Mouse (Mus musculus): Measurements from ENCODE around the gene Tspear. TPM values are rescaled to one million over a fixed set of nuclear protein-coding genes. Genes with fewer than 3 reads are reported as not detected.

Tspear gene
- 0.16 TPM in 1 of 2 replicates, not detected in the other for polyA plus RNA-seq (2014; fragmentation: Nextera tagmentation; extraction: Ambion mirVana)

DNA sequence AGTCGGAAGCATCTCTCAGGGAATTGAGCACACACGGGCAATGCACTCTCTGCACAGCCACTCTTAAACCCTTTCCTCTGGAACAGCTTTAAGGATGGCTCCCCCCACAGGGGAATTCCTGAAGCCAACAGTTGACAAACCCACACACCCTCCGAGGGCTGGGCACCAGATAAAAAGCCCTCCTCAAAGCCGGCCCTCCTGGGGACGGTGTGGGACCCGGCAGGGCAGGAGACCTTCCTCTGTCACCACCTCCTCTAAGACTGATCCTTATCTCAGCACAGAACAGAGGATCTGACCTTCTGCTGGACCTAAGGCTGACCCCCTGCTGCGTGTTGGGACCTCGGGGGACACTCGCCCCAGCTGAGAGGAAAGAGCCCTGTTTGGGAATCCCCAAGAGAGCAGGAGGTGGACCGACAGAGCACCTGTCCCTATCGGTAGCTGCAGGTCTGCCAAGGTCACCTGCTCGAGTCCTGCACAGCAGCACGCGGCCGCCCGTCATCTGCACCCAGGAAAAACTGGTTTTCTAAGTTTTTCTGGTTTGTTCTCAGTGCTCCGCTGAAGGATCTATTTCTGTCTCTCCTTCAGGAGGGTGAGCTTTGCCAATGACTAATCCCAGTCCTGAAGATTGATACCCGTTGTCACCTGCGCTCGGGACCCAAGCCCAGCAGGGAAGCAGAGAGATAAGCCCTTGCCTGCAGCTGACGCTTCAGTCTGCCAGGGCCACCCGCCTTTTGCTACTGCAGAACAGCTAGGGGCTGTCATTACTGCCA, at the start of gene Tspear:
Tspear (plus strand) TSS at position 675 of the 770 bp plus-strand sequence.
- Histone ChIP-seq H3K9me3 (ENCODE audit: control insufficient read depth, low read length) (no peaks in the 10 kb centered on the region), H3K36me3 (ENCODE audit: control insufficient read depth, insufficient read depth, low read length) (no peaks in the 10 kb centered on the region), H3K27ac (ENCODE audit: low read depth, low read length) (no peak within 1 kb of the TSS), H3K9ac (ENCODE audit: low read depth, low read length) (no peak within 1 kb of the TSS), H3K4me2 (no peak within 1 kb of the TSS), H3K4me3 (ENCODE audit: low read depth, low read length) (no peak within 1 kb of the TSS), H3K4me1 (replicated peaks; ENCODE audit: control insufficient read depth, insufficient read depth, low read length) (no peaks in the 10 kb centered on the region), H3K27me3 (replicated peaks; ENCODE audit: control insufficient read depth, insufficient read depth, low read length) (peaks cover 72% of the 10 kb centered on the region)
- DNase-seq (ENCODE audit: low spot score) (no peak), ATAC-seq (replicated peaks; ENCODE audit: low FRiP score) (no peak)
- 7% methylated on average over 22 of the region's 22 CpGs for WGBS

- no peak for ATAC-seq (replicated peaks; ENCODE audit: low FRiP score)
- Histone ChIP-seq H3K4me1 (replicated peaks; ENCODE audit: control insufficient read depth, insufficient read depth, low read length) (0 out of 2 replicates have a peak, but pooled peaks cover 3% of the 10 kb centered on the region), H3K4me2 (no peak overlapping the region), H3K9me3 (ENCODE audit: control insufficient read depth, low read length) (no peaks in the 10 kb centered on the region), H3K9ac (ENCODE audit: low read depth, low read length) (no peak overlapping the region), H3K27me3 (replicated peaks; ENCODE audit: control insufficient read depth, insufficient read depth, low read length) (no peaks in the 10 kb centered on the region), H3K4me3 (ENCODE audit: low read depth, low read length) (no peak overlapping the region), H3K36me3 (ENCODE audit: control insufficient read depth, insufficient read depth, low read length) (peaks cover 33% of the 10 kb centered on the region), H3K27ac (ENCODE audit: low read depth, low read length) (no peak overlapping the region)
- DNase-seq (ENCODE audit: low spot score) = no peak
- 90% methylated on average over 6 of the region's 6 CpGs for WGBS
Observed at GRCm38 (mm10) chr10:77638956-77639355, 47.4 kb upstream of the Tspear start.

GRCm38 (mm10) chr10:77643160-77643559, 43.2 kb upstream of the Tspear start:
- WGBS = 82% methylated on average over 7 of the region's 7 CpGs
- no peak overlapping the region for H3K4me2 ChIP-seq

GRCm38 (mm10) chr10:77645571-77645970, 40.8 kb upstream of the Tspear start:
- DNase-seq (ENCODE audit: low spot score) (no peak), ATAC-seq (replicated peaks; ENCODE audit: low FRiP score) (no peak)
- H3K27me3 ChIP-seq (replicated peaks; ENCODE audit: control insufficient read depth, insufficient read depth, low read length) = no peaks in the 10 kb centered on the region
- H3K9me3 ChIP-seq (ENCODE audit: control insufficient read depth, low read length) = no peaks in the 10 kb centered on the region
- H3K4me2 ChIP-seq = no peak overlapping the region
- H3K4me3 ChIP-seq (ENCODE audit: low read depth, low read length) = no peak overlapping the region
- H3K36me3 ChIP-seq (ENCODE audit: control insufficient read depth, insufficient read depth, low read length) = peaks cover 44% of the 10 kb centered on the region
- no peaks in the 10 kb centered on the region for H3K4me1 ChIP-seq (replicated peaks; ENCODE audit: control insufficient read depth, insufficient read depth, low read length)
- 85% methylated on average over 5 of the region's 5 CpGs for WGBS
- no peak overlapping the region for H3K27ac ChIP-seq (ENCODE audit: low read depth, low read length)
- no peak overlapping the region for H3K9ac ChIP-seq (ENCODE audit: low read depth, low read length)

More at GRCm38 (mm10) chr10:77643160-77643559, 43.2 kb upstream of the Tspear start:
- DNase-seq (ENCODE audit: low spot score) = no peak
- Histone ChIP-seq H3K4me1 (replicated peaks; ENCODE audit: control insufficient read depth, insufficient read depth, low read length) (no peaks in the 10 kb centered on the region), H3K9me3 (ENCODE audit: control insufficient read depth, low read length) (no peaks in the 10 kb centered on the region), H3K9ac (ENCODE audit: low read depth, low read length) (no peak overlapping the region), H3K36me3 (ENCODE audit: control insufficient read depth, insufficient read depth, low read length) (peaks cover 44% of the 10 kb centered on the region), H3K27ac (ENCODE audit: low read depth, low read length) (no peak overlapping the region), H3K27me3 (replicated peaks; ENCODE audit: control insufficient read depth, insufficient read depth, low read length) (no peaks in the 10 kb centered on the region), H3K4me3 (ENCODE audit: low read depth, low read length) (no peak overlapping the region)
- no peak for ATAC-seq (replicated peaks; ENCODE audit: low FRiP score)

- Histone ChIP-seq H3K4me3 (ENCODE audit: low read depth, low read length) (no peak overlapping the region), H3K4me2 (no peak overlapping the region), H3K9me3 (ENCODE audit: control insufficient read depth, low read length) (no peaks in the 10 kb centered on the region), H3K27me3 (replicated peaks; ENCODE audit: control insufficient read depth, insufficient read depth, low read length) (no peaks in the 10 kb centered on the region), H3K9ac (ENCODE audit: low read depth, low read length) (no peak overlapping the region), H3K4me1 (replicated peaks; ENCODE audit: control insufficient read depth, insufficient read depth, low read length) (no peaks in the 10 kb centered on the region), H3K36me3 (ENCODE audit: control insufficient read depth, insufficient read depth, low read length) (peaks cover 30% of the 10 kb centered on the region), H3K27ac (ENCODE audit: low read depth, low read length) (no peak overlapping the region)
- DNase-seq (ENCODE audit: low spot score) (no peak), ATAC-seq (replicated peaks; ENCODE audit: low FRiP score) (no peak)
- 71% methylated on average over 1 of the region's 1 CpGs for WGBS
Observed at GRCm38 (mm10) chr10:77647461-77647860, 38.9 kb upstream of the Tspear start.

- Histone ChIP-seq H3K4me3 (ENCODE audit: low read depth, low read length) (no peak overlapping the region), H3K4me1 (replicated peaks; ENCODE audit: control insufficient read depth, insufficient read depth, low read length) (no peaks in the 10 kb centered on the region), H3K27ac (ENCODE audit: low read depth, low read length) (no peak overlapping the region), H3K9ac (ENCODE audit: low read depth, low read length) (no peak overlapping the region), H3K9me3 (ENCODE audit: control insufficient read depth, low read length) (no peaks in the 10 kb centered on the region), H3K27me3 (replicated peaks; ENCODE audit: control insufficient read depth, insufficient read depth, low read length) (no peaks in the 10 kb centered on the region), H3K4me2 (no peak overlapping the region), H3K36me3 (ENCODE audit: control insufficient read depth, insufficient read depth, low read length) (peaks cover 28% of the 10 kb centered on the region)
- no peak for ATAC-seq (replicated peaks; ENCODE audit: low FRiP score)
- DNase-seq (ENCODE audit: low spot score) = no peak
- WGBS = 87% methylated on average over 8 of the region's 8 CpGs
Observed at GRCm38 (mm10) chr10:77647901-77648300, 38.5 kb upstream of the Tspear start.

- H3K27ac ChIP-seq (ENCODE audit: low read depth, low read length) = no peak overlapping the region
- no peak overlapping the region for H3K4me3 ChIP-seq (ENCODE audit: low read depth, low read length)
- ATAC-seq (replicated peaks; ENCODE audit: low FRiP score) (no peak), DNase-seq (ENCODE audit: low spot score) (no peak)
- WGBS = 90% methylated on average over 9 of the region's 9 CpGs
- no peak overlapping the region for H3K9ac ChIP-seq (ENCODE audit: low read depth, low read length)
- no peaks in the 10 kb centered on the region for H3K4me1 ChIP-seq (replicated peaks; ENCODE audit: control insufficient read depth, insufficient read depth, low read length)
- no peaks in the 10 kb centered on the region for H3K9me3 ChIP-seq (ENCODE audit: control insufficient read depth, low read length)
- H3K36me3 ChIP-seq (ENCODE audit: control insufficient read depth, insufficient read depth, low read length) = no peaks in the 10 kb centered on the region
- no peak overlapping the region for H3K4me2 ChIP-seq
- no peaks in the 10 kb centered on the region for H3K27me3 ChIP-seq (replicated peaks; ENCODE audit: control insufficient read depth, insufficient read depth, low read length)
Observed at GRCm38 (mm10) chr10:77652046-77652445, 34.3 kb upstream of the Tspear start.

- no peaks in the 10 kb centered on the region for H3K9me3 ChIP-seq (ENCODE audit: control insufficient read depth, low read length)
- 60% methylated on average over 15 of the region's 15 CpGs for WGBS
- no peak overlapping the region for H3K9ac ChIP-seq (ENCODE audit: low read depth, low read length)
- peaks cover under 1% of the 10 kb centered on the region for H3K27me3 ChIP-seq (replicated peaks; ENCODE audit: control insufficient read depth, insufficient read depth, low read length)
- H3K4me3 ChIP-seq (ENCODE audit: low read depth, low read length) = no peak overlapping the region
- no peak overlapping the region for H3K4me2 ChIP-seq
- no peaks in the 10 kb centered on the region for H3K36me3 ChIP-seq (ENCODE audit: control insufficient read depth, insufficient read depth, low read length)
- DNase-seq (ENCODE audit: low spot score) (no peak), ATAC-seq (replicated peaks; ENCODE audit: low FRiP score) (no peak)
- H3K27ac ChIP-seq (ENCODE audit: low read depth, low read length) = no peak overlapping the region
- H3K4me1 ChIP-seq (replicated peaks; ENCODE audit: control insufficient read depth, insufficient read depth, low read length) = no peaks in the 10 kb centered on the region
Observed at GRCm38 (mm10) chr10:77658286-77658994, 27.9 kb upstream of the Tspear start.
